Mouse (Mus musculus) liver, embryonic 11.5 days (tissue): Measurements from ENCODE around the gene Ace3. TPM values are rescaled to one million over a fixed set of nuclear protein-coding genes. Genes with fewer than 3 reads are reported as not detected.

ENCODE experiments used
- ATAC-seq: fragments of 200-750 bp; cut with Nextera tagmentation; replicated peaks from 2 replicates; pipeline ENCODE4 v1.8.0; 2017; ENCODE audit warnings: moderate number of reproducible peaks, mild to moderate bottlenecking, moderate TSS enrichment, moderate library complexity; ENCODE audit not compliant: low FRiP score
- DNase-seq: peaks from one replicate; pipeline ENCODE4 v3.0.0-alpha.2; 2017; ENCODE audit warnings: low spot score
- H3K27ac ChIP-seq: fragments of 300-500 bp; sonication (generic); 2 replicates; pipeline ENCODE4 v1.5.1; 2014; ENCODE audit warnings: mild to moderate bottlenecking, low read depth, low read length, control low read depth
- H3K27me3 ChIP-seq: fragments of 300-500 bp; sonication (generic); replicated peaks from 2 replicates; pipeline ENCODE4 v1.6.1; 2014; ENCODE audit warnings: low read length, mixed read lengths; ENCODE audit not compliant: control insufficient read depth, insufficient read depth
- H3K36me3 ChIP-seq: fragments of 300-500 bp; sonication (generic); 2 replicates; pipeline ENCODE4 v1.6.1; 2014; ENCODE audit warnings: mild to moderate bottlenecking, low read length, moderate library complexity, mixed read lengths; ENCODE audit not compliant: control insufficient read depth, insufficient read depth
- H3K4me1 ChIP-seq: fragments of 300-500 bp; sonication (generic); replicated peaks from 2 replicates; pipeline ENCODE4 v1.6.1; 2014; ENCODE audit warnings: low read length, mixed read lengths; ENCODE audit not compliant: control insufficient read depth, insufficient read depth
- H3K4me2 ChIP-seq: fragments of 300-500 bp; sonication (generic); 2 replicates; pipeline ENCODE4 v1.6.1; 2014; ENCODE audit warnings: mild to moderate bottlenecking, control low read depth, moderate library complexity
- H3K4me3 ChIP-seq: fragments of 300-500 bp; sonication (generic); 2 replicates; pipeline ENCODE4 v1.5.1; 2014; ENCODE audit warnings: low read depth, low read length, control low read depth
- H3K9ac ChIP-seq: fragments of 300-500 bp; sonication (generic); 2 replicates; pipeline ENCODE4 v1.6.1; 2014; ENCODE audit warnings: low read depth, low read length, control low read depth
- H3K9me3 ChIP-seq: fragments of 300-500 bp; sonication (generic); 2 replicates; pipeline ENCODE4 v1.6.1; 2016; ENCODE audit warnings: low read length, inconsistent platforms, mixed read lengths; ENCODE audit not compliant: control insufficient read depth
- WGBS: fragments of 180-500 bp; shearing (Covaris S2); extraction: QIAGEN DNeasy Blood & Tissue Kit; methylation state at CpG from one replicate; pipeline ENCODE4 v1.1.7; 2014; 5-methylcytosine and 5-hydroxymethylcytosine counted together
- polyA plus RNA-seq: library from polyadenylated mRNA; unstranded; fragments of >200 nt; fragmentation: Nextera tagmentation; extraction: Ambion mirVana; gene quantifications from 2 replicates; pipeline ENCODE4 v1.2.1, GENCODE M21; 2014

Ace3 gene
- polyA plus RNA-seq, 1 experiment from 2014 or later: not detected

DNA sequence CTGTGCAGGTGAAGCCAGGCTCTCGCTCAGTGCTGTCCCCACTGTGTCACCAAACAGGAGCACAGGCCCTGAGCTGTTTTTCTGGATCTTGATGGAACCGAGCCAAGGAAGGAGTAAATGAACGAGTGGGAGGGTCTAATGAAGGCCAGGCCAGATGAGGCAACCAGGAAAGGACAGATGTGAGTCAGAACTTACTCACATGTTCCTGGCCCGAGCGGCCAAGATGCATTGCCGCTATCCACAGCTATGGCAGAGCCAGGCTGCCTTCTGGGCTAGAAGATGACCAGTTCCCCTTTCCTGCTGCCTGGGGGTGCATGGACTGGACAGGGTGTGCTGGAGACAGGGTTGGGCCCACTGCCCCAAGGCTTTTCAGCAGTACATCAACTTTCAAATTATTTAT, 41.1 kb upstream of the Ace3 start:
- no peak overlapping the region for H3K27ac ChIP-seq
- H3K36me3 ChIP-seq: no peaks in the 10 kb centered on the region
- no peaks in the 10 kb centered on the region for H3K9me3 ChIP-seq
- H3K4me2 ChIP-seq: no peak overlapping the region
- DNase-seq (no peak), ATAC-seq (no peak)
- no peaks in the 10 kb centered on the region for H3K4me1 ChIP-seq
- WGBS: 72% methylated on average over 6 of the region's 6 CpGs
- no peak overlapping the region for H3K9ac ChIP-seq
- H3K4me3 ChIP-seq: no peak overlapping the region
- H3K27me3 ChIP-seq: peaks cover 4% of the 10 kb centered on the region; the same call in 1 of the 2 replicates

DNA sequence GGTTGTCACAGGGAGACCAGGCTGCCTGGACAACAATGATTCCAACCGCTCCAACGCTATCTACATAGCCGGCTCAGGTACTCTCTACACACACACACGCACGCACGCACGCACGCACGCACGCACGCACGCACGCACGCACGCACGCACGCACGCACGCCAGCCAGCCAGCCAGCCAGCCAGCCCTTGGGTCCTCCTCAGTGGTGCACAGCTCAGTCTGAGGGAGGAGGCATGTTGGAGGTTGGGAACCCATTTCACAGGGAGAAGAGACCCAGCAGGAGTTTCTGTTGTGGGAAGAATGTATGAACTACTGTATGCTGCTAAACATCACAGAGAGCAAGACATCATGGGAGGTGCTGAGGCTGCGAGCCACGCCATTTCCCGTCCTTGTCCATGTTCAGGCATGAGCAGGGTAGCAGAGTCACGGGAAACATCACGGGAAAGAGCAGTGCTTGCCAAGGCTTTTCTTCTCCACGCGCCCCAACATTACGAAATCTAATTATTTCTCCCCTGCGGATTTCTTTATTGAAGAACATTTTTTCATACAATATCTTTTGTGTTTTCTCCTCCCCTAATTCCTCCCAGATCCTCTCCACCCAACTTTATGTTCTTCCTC, 38.6 kb upstream of the Ace3 start:
- H3K9me3 ChIP-seq: no peaks in the 10 kb centered on the region
- H3K27me3 ChIP-seq: peaks cover 2% of the 10 kb centered on the region; the same call in 1 of the 2 replicates
- H3K4me1 ChIP-seq: no peaks in the 10 kb centered on the region
- no peak overlapping the region for H3K9ac ChIP-seq
- no peaks in the 10 kb centered on the region for H3K36me3 ChIP-seq
- ATAC-seq: no peak
- 90% methylated on average over 28 of the region's 28 CpGs for WGBS
- no peak overlapping the region for H3K27ac ChIP-seq
- no peak for DNase-seq
- H3K4me2 ChIP-seq: no peak overlapping the region
- no peak overlapping the region for H3K4me3 ChIP-seq

DNA sequence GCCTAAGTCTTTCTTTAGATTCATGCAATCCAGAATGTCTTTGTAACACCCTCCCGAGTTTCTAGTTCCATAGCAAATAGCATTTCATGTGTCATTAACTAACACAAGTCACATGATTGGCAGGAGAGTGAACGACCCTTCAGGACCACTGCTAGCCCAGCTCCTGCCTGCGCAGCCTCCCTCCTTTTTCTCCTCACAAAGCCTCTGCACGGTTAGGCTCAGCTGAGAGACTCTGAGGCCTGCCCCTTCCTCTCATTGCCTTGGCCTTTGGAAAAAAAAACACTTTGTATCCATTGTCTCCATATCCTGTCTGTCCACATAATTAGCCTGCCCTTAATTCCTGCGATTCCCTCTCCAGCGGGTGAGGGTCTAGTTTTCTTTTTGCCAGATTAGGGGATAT, 37.0 kb upstream of the Ace3 start:
- Histone ChIP-seq H3K9me3 (no peaks in the 10 kb centered on the region), H3K4me2 (no peak overlapping the region), H3K27ac (no peak overlapping the region), H3K9ac (no peak overlapping the region), H3K4me1 (no peaks in the 10 kb centered on the region), H3K27me3 (0 out of 2 replicates have a peak, but pooled peaks cover 2% of the 10 kb centered on the region), H3K36me3 (no peaks in the 10 kb centered on the region), H3K4me3 (no peak overlapping the region)
- 58% methylated on average over 6 of the region's 6 CpGs for WGBS
- no peak for ATAC-seq
- DNase-seq: no peak

DNA sequence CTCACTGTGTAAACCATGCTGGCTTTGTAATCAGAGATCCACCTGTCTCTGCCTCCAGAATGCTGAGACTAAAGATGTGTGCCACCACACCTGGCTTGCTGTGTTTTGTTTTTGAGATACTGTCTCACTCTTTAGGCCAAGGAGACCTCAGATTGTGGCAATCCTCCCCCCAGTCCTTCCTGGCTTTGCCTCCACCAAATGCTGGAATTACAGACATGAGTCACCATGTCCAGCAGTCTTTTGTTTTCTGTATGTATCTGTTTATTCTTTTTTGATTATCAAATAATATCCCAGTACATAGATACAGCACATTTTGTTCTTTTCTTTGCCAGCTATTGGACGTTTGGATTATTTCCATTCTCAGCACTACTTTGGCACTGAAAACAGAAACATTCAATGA, 35.9 kb upstream of the Ace3 start:
- ATAC-seq: no peak
- Histone ChIP-seq H3K36me3 (no peaks in the 10 kb centered on the region), H3K9me3 (no peaks in the 10 kb centered on the region), H3K9ac (no peak overlapping the region), H3K4me2 (no peak overlapping the region), H3K27me3 (no peaks in the 10 kb centered on the region), H3K4me3 (no peak overlapping the region), H3K27ac (no peak overlapping the region), H3K4me1 (no peaks in the 10 kb centered on the region)
- 30% methylated on average over 1 of the region's 1 CpGs for WGBS
- no peak for DNase-seq

DNA sequence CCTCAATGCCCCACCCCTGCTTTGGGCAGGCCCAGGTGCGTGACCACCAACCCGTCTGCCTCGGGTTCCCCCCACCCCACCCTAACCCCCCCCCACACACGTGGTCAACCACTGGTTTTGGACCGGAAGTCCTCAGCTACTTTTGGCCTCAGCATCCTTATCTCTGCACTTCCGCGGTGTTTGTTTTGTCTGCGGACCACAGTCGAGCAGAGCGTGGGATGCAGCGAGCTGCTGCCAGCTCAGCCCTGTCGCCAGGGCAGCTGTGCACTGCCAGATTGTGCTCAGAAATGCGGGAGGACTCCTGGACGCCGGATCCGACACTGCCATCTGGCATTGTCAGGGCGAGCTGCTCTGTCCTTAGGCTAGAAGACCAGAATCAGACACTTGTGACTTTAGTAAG, 35.1 kb upstream of the Ace3 start:
- Histone ChIP-seq H3K36me3 (no peaks in the 10 kb centered on the region), H3K27ac (no peak overlapping the region), H3K4me1 (no peaks in the 10 kb centered on the region), H3K4me3 (no peak overlapping the region), H3K27me3 (no peaks in the 10 kb centered on the region), H3K4me2 (peak overlapping the region; percentile 33), H3K9me3 (no peaks in the 10 kb centered on the region), H3K9ac (no peak overlapping the region)
- DNase-seq (no peak), ATAC-seq (no peak)
- 13% methylated on average over 17 of the region's 17 CpGs for WGBS

DNA sequence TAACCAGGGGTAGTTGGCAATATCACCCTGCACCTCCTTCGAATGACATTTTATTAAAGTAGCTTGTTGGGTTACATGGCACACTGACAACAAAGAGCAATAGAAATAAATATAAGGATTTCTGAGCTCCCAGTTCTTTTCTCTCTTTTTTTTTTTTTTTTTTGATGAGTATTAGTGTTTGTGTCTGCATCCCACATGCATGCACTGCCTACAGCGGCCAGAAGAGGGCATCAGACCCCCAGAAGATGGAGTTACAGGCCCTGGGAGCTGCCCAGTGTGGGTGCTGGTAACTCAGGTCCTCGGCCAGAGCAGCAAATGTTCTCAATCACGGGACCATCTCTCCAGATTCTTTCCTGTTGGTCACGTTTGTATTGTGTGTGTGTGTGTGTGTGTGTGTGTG, 29.8 kb upstream of the Ace3 start:
- WGBS: 65% methylated on average over 5 of the region's 5 CpGs
- Histone ChIP-seq H3K27me3 (peaks cover 38% of the 10 kb centered on the region), H3K36me3 (no peaks in the 10 kb centered on the region), H3K4me2 (no peak overlapping the region), H3K4me3 (no peak overlapping the region), H3K27ac (no peak overlapping the region), H3K4me1 (peaks cover 5% of the 10 kb centered on the region; the same call in 1 of the 2 replicates), H3K9me3 (no peaks in the 10 kb centered on the region), H3K9ac (no peak overlapping the region)
- ATAC-seq (no peak), DNase-seq (no peak)

DNA sequence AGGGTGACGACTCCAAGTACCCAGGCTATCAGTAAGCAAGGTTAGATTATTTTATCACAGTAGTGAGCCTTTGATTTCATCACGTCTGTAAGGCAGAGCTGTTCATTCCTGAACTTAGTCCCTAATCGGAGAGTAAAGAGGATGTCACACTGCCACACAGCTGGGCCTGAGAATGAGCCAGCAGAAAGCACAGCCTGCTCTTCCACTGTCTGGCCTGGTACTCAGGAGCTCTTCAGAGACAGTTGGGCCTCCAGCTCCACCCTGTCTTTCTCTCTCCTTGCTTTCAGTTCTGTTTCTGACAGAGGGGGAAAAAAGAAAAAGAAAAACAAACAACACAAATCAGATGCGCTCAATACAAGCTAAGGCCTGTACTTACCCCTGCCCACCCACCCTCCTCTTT, 28.2 kb upstream of the Ace3 start:
- H3K4me2 ChIP-seq: no peak overlapping the region
- DNase-seq (no peak), ATAC-seq (no peak)
- H3K27me3 ChIP-seq: peaks cover 53% of the 10 kb centered on the region
- no peaks in the 10 kb centered on the region for H3K9me3 ChIP-seq
- H3K4me1 ChIP-seq: peaks cover 5% of the 10 kb centered on the region; the same call in 1 of the 2 replicates
- H3K36me3 ChIP-seq: no peaks in the 10 kb centered on the region
- H3K4me3 ChIP-seq: no peak overlapping the region
- no peak overlapping the region for H3K27ac ChIP-seq
- no peak overlapping the region for H3K9ac ChIP-seq
- 62% methylated on average over 4 of the region's 4 CpGs for WGBS

DNA sequence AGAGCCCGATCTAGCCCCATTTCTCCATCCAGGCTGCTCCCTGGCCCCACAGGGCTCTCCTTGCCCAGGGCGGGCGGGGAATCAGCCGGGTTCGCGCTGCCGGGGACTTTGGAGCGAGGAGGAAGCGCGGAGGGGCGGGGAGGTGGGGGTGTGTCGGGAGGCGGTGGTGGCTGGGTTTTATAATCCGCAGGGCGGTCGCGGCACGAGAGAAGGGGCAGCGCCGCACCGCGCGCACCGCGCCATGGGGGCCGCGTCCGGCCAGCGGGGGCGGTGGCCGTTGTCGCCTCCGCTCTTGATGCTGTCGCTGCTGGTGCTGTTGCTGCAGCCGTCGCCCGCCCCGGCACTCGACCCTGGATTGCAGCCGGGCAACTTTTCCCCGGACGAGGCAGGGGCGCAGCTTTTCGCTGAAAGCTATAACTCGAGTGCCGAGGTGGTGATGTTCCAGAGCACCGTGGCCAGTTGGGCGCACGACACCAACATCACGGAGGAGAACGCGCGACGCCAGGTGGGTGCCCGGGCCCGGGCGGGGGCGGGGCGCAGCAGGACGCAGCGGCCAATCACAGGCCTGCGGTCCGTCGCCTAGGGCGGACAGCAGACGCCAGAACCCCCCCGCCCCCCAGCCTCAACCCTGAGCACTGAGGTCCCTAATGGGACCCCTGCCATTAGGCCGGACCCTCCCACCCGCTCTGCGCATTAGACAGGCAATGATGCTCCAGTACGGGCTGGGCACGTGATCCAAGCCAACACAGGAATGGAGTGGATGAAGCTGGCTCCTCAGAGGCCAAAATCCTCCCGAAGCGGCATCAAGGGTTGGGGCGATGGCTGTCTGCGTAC, 26.5 kb upstream of the Ace3 start, which contains the start of gene Ace:
Ace (plus strand) TSS at position 205 of the 834 bp plus-strand sequence.
- H3K4me2 ChIP-seq: peak within 1 kb of the TSS; percentile 80
- peaks cover 5% of the 10 kb centered on the region; the same call in 1 of the 2 replicates for H3K4me1 ChIP-seq
- DNase-seq (no peak), ATAC-seq (no peak; the same call in 1 of the 2 replicates)
- H3K27me3 ChIP-seq: peaks cover 54% of the 10 kb centered on the region
- no peaks in the 10 kb centered on the region for H3K36me3 ChIP-seq
- H3K9ac ChIP-seq: 0 out of 2 replicates have a peak within 1 kb of the TSS, but pooled peaks have one; percentile 16
- H3K9me3 ChIP-seq: no peaks in the 10 kb centered on the region
- H3K4me3 ChIP-seq: peak within 1 kb of the TSS; percentile 57
- no peak within 1 kb of the TSS for H3K27ac ChIP-seq
- 2% methylated on average over 68 of the region's 76 CpGs for whole genome bisulfite sequencing
